Mouse (Mus musculus): ENCODE measurements around the gene Trim13. TPM values are rescaled to one million over a fixed set of nuclear protein-coding genes. Genes with fewer than 3 reads are reported as not detected.
A peak's percentile ranks its signal among the peaks of the same experiment; 100 is the strongest.
"Not testable (repeated sequence)": the region's sequence is repeated elsewhere in the genome, so short reads cannot be mapped to it uniquely, and the experiment has no call there.

The Trim13 gene
- 13.2 and 14.0 TPM in 2 replicates for polyA plus RNA-seq (2014; fragmentation: Nextera tagmentation; extraction: Ambion mirVana)

DNA sequence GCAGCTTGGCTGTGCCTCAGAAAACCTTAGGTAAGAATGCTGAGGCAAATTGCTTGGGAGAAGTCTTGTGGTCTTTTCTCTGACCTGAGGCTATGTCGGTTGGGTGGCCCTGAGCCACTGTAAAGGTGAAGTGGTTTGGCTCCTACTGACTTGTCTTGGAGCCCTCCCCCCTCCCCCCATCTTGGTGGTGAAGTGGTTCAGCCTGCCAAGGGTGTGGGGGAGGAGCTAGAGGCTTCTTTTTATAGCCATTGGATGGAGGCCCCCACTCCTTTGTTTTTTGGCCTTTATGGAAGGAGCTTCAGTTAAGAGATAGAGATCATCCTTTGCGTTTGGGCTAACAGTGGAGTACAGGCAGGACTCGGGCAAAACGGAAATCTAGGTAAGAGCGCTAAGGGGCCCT, at the start of gene Trim13:
TSS of gene Trim13 (plus strand) at position 280 of the 400 bp plus-strand sequence.
- no peak within 1 kb of the TSS for H3K27ac ChIP-seq (ENCODE audit: low read depth)
- 48% methylated on average over 5 of the region's 5 CpGs for WGBS
- H3K36me3 ChIP-seq (ENCODE audit: control insufficient read depth, insufficient read depth, low read length): peaks cover under 1% of the 10 kb centered on the region; the same call in 1 of the 2 replicates
- ATAC-seq (replicated peaks; ENCODE audit: low FRiP score, low TSS enrichment, low read depth) (no peak), DNase-seq (ENCODE audit: low spot score) (no peak)
- H3K9ac ChIP-seq (ENCODE audit: low read length): no peak within 1 kb of the TSS
- H3K27me3 ChIP-seq (replicated peaks; ENCODE audit: control insufficient read depth, insufficient read depth, low read length): no peaks in the 10 kb centered on the region
- peaks cover 8% of the 10 kb centered on the region; the same call in 1 of the 2 replicates for H3K4me1 ChIP-seq (replicated peaks; ENCODE audit: control insufficient read depth, insufficient read depth, low read length)
- peak within 1 kb of the TSS; percentile 72 for H3K4me3 ChIP-seq (ENCODE audit: low read depth, low read length)
- no peaks in the 10 kb centered on the region for H3K9me3 ChIP-seq (ENCODE audit: control insufficient read depth, low read length)
- peak within 1 kb of the TSS; percentile 56 for H3K4me2 ChIP-seq (ENCODE audit: low read length)

DNA sequence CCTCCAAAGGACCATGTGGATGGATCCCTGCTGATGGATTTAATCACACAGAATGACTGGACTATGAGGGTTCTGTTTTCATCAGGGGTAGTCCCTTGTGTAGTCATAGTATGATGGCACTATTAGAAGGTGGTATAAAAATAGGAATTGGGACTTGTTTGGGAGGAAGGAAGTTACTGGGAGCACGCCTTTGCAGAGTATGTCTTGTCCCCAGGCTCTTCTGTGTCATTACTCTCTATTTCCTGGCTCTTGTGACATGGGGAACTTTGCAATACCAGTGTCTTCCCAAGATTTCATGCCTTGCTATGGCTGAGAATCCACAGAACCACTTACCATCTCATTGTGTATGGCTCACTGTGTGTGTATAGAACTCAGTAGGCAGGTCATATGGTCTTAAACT, 49.4 kb upstream of the Trim13 start:
- Histone ChIP-seq H3K4me3 (ENCODE audit: low read depth, low read length) (no peak overlapping the region), H3K36me3 (ENCODE audit: control insufficient read depth, insufficient read depth, low read length) (peaks cover 19% of the 10 kb centered on the region), H3K4me2 (ENCODE audit: low read length) (no peak overlapping the region), H3K27ac (ENCODE audit: low read depth) (no peak overlapping the region), H3K9me3 (ENCODE audit: control insufficient read depth, low read length) (no peaks in the 10 kb centered on the region), H3K4me1 (replicated peaks; ENCODE audit: control insufficient read depth, insufficient read depth, low read length) (no peaks in the 10 kb centered on the region), H3K9ac (ENCODE audit: low read length) (no peak overlapping the region), H3K27me3 (replicated peaks; ENCODE audit: control insufficient read depth, insufficient read depth, low read length) (no peaks in the 10 kb centered on the region)
- WGBS: 85% methylated on average over 1 of the region's 1 CpGs
- no peak for ATAC-seq (replicated peaks; ENCODE audit: low FRiP score, low TSS enrichment, low read depth)
- DNase-seq (ENCODE audit: low spot score): no peak

DNA sequence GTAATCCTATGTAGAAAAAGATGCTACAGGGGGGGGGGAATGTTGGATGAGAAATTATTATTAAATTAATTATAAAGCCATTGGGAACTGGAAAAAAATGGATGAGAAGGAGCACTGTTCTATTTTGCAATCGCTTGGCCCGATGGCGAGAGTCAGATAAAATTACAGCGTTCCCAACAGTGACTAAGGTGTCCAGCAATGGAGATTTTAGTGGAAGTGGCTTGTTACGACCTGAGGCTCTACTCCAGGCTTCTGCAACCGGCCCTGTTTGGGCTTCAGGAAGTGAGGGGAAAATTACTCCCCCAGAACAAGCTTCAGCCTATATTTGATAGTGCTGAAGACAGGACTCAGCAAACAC, 42.1 kb upstream of the Trim13 start:
- no peak for ATAC-seq (replicated peaks; ENCODE audit: low FRiP score, low TSS enrichment, low read depth)
- peak overlapping the region; percentile 46 for H3K9ac ChIP-seq (ENCODE audit: low read length)
- H3K36me3 ChIP-seq (ENCODE audit: control insufficient read depth, insufficient read depth, low read length): no peaks in the 10 kb centered on the region
- peak overlapping the region; percentile 79 for H3K4me2 ChIP-seq (ENCODE audit: low read length)
- H3K27ac ChIP-seq (ENCODE audit: low read depth): peak overlapping the region; percentile 84; the same call in 1 of the 2 replicates
- DNase-seq (ENCODE audit: low spot score): no peak
- peak overlapping the region; percentile 76 for H3K4me3 ChIP-seq (ENCODE audit: low read depth, low read length)
- no peaks in the 10 kb centered on the region; the same call in 1 of the 2 replicates for H3K4me1 ChIP-seq (replicated peaks; ENCODE audit: control insufficient read depth, insufficient read depth, low read length)
- H3K27me3 ChIP-seq (replicated peaks; ENCODE audit: control insufficient read depth, insufficient read depth, low read length): no peaks in the 10 kb centered on the region
- 7% methylated on average over 6 of the region's 6 CpGs for WGBS
- H3K9me3 ChIP-seq (ENCODE audit: control insufficient read depth, low read length): no peaks in the 10 kb centered on the region

DNA sequence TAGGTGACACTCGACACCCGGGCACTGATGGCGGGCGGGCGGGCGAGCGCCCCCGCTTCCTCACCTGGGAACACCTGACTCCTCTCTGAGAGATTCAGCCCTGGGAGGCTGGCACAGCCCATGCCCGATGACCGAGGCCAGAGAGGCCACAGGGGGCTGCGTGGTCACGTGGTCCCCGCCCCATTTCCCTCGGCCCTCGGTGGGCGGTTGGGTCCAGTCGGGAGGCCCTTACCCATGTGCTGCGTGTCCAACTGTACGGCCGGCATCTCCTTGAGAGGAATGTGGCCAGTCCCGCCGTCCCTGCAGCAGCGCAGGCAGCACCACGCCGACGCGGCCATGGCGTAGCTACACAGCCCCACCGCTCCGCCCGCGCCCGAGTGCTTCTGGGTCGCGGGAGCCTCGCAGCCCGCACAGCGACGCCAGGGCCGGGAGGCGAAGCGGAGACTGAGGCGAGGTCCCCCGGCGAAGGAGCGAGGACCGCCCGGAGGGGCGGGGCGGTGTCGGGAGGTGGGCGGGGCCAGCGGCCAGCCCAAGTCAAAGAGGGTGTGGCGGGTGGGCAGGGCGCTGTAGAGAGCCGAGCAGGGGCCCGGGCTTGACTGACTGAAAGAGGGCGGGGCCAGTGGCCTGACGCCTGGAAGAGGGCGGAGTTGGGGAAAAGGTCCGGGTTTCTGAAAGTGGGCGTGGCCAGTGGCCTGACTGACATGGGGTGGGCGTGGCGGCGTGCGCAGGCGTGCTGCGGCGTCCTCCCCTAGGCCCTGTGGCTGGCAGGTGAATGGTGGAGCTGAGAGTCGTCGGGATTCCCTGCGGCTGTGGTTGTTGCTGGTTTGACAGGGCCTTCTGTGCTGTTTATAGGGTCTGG, 41.5 kb upstream of the Trim13 start, which contains the start of gene Spryd7:
TSS of gene Spryd7 (minus strand) at position 598 of the 859 bp plus-strand sequence.
- ATAC-seq (replicated peaks; ENCODE audit: low FRiP score, low TSS enrichment, low read depth) (peak; percentile 99), DNase-seq (ENCODE audit: low spot score) (peak; percentile 98)
- Histone ChIP-seq H3K9ac (ENCODE audit: low read length) (peak within 1 kb of the TSS; percentile 46), H3K27ac (ENCODE audit: low read depth) (peak within 1 kb of the TSS; percentile 84), H3K36me3 (ENCODE audit: control insufficient read depth, insufficient read depth, low read length) (no peaks in the 10 kb centered on the region), H3K4me2 (ENCODE audit: low read length) (peak within 1 kb of the TSS; percentile 79), H3K4me1 (replicated peaks; ENCODE audit: control insufficient read depth, insufficient read depth, low read length) (no peaks in the 10 kb centered on the region; the same call in 1 of the 2 replicates), H3K4me3 (ENCODE audit: low read depth, low read length) (peak within 1 kb of the TSS; percentile 76), H3K27me3 (replicated peaks; ENCODE audit: control insufficient read depth, insufficient read depth, low read length) (no peaks in the 10 kb centered on the region), H3K9me3 (ENCODE audit: control insufficient read depth, low read length) (no peaks in the 10 kb centered on the region)
- under 1% methylated on average over 72 of the region's 72 CpGs for WGBS

DNA sequence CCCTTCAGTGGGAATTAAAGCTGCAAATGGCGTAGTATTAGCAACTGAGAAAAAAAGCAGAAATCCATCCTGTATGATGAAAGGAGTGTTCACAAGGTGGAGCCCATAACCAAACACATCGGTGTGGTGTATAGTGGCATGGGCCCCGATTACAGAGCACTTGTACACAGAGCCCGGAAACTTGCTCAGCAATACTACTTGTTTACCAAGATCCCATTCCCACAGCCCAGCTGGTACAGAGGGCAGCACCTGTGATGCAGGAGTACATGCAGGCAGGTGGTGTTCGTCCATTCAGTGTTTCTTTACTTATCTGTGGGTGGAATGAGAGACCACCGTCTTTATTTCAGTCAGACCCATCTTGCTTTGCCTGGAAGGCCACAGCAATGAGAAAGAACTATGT, 39.1 kb upstream of the Trim13 start:
- Histone ChIP-seq H3K27me3 (replicated peaks; ENCODE audit: control insufficient read depth, insufficient read depth, low read length) (no peaks in the 10 kb centered on the region), H3K4me1 (replicated peaks; ENCODE audit: control insufficient read depth, insufficient read depth, low read length) (no peaks in the 10 kb centered on the region; the same call in 1 of the 2 replicates), H3K27ac (ENCODE audit: low read depth) (no peak overlapping the region), H3K9me3 (ENCODE audit: control insufficient read depth, low read length) (no peaks in the 10 kb centered on the region), H3K36me3 (ENCODE audit: control insufficient read depth, insufficient read depth, low read length) (no peaks in the 10 kb centered on the region), H3K9ac (ENCODE audit: low read length) (no peak overlapping the region), H3K4me3 (ENCODE audit: low read depth, low read length) (no peak overlapping the region), H3K4me2 (ENCODE audit: low read length) (no peak overlapping the region)
- ATAC-seq (replicated peaks; ENCODE audit: low FRiP score, low TSS enrichment, low read depth): no peak
- 90% methylated on average over 6 of the region's 6 CpGs for WGBS
- DNase-seq (ENCODE audit: low spot score): no peak

DNA sequence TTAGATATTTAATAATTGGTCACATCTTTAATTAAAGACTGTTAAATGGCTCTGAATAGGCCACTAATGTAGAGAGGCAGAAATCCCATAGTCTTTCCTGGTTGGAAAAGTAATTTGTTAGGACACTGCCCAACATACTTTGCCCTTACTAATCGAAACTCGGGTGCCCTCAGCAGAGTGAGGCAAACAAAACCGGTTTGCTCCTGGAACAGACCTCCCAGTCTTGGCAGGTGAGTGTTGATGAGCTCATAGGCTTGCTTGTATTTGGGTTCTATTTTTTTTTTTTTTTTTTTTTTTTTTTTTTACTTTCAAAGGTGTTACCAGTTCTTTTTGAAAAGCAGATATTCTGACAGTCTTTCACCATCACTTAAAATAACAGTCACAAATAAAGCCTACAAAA, 38.2 kb upstream of the Trim13 start:
- H3K36me3 ChIP-seq (ENCODE audit: control insufficient read depth, insufficient read depth, low read length): no peaks in the 10 kb centered on the region
- no peak overlapping the region for H3K27ac ChIP-seq (ENCODE audit: low read depth)
- no peak overlapping the region for H3K4me3 ChIP-seq (ENCODE audit: low read depth, low read length)
- 67% methylated on average over 3 of the region's 3 CpGs for WGBS
- H3K9me3 ChIP-seq (ENCODE audit: control insufficient read depth, low read length): no peaks in the 10 kb centered on the region
- H3K9ac ChIP-seq (ENCODE audit: low read length): no peak overlapping the region
- H3K27me3 ChIP-seq (replicated peaks; ENCODE audit: control insufficient read depth, insufficient read depth, low read length): no peaks in the 10 kb centered on the region
- no peaks in the 10 kb centered on the region; the same call in 1 of the 2 replicates for H3K4me1 ChIP-seq (replicated peaks; ENCODE audit: control insufficient read depth, insufficient read depth, low read length)
- ATAC-seq (replicated peaks; ENCODE audit: low FRiP score, low TSS enrichment, low read depth) (no peak), DNase-seq (ENCODE audit: low spot score) (no peak)
- no peak overlapping the region for H3K4me2 ChIP-seq (ENCODE audit: low read length)

DNA sequence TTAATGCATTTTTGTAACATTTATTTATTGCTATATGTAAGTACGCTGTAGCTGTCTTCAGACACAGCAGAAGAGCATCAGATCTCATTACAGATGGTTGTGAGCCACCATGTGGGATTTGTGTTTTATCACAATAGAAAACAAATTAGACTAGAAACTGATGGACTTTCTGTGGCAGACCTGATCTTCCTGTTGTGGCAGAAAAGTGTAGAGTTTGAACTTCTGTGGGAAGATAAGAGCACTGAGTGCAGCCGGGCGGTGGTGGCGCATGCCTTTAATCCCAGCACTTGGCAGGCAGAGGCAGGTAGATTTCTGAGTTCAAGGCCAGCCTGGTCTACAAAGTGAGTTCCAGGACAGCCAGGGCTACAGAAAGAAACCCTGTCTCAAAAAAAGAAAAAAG, 31.8 kb upstream of the Trim13 start:
- not testable (repeated sequence) for H3K27me3 ChIP-seq (replicated peaks; ENCODE audit: control insufficient read depth, insufficient read depth, low read length); ATAC-seq (replicated peaks; ENCODE audit: low FRiP score, low TSS enrichment, low read depth); H3K27ac ChIP-seq (ENCODE audit: low read depth); H3K4me2 ChIP-seq (ENCODE audit: low read length); H3K36me3 ChIP-seq (ENCODE audit: control insufficient read depth, insufficient read depth, low read length); H3K9me3 ChIP-seq (ENCODE audit: control insufficient read depth, low read length); H3K9ac ChIP-seq (ENCODE audit: low read length); DNase-seq (ENCODE audit: low spot score); H3K4me3 ChIP-seq (ENCODE audit: low read depth, low read length); H3K4me1 ChIP-seq (replicated peaks; ENCODE audit: control insufficient read depth, insufficient read depth, low read length)
- WGBS: 90% methylated on average over 4 of the region's 4 CpGs

DNA sequence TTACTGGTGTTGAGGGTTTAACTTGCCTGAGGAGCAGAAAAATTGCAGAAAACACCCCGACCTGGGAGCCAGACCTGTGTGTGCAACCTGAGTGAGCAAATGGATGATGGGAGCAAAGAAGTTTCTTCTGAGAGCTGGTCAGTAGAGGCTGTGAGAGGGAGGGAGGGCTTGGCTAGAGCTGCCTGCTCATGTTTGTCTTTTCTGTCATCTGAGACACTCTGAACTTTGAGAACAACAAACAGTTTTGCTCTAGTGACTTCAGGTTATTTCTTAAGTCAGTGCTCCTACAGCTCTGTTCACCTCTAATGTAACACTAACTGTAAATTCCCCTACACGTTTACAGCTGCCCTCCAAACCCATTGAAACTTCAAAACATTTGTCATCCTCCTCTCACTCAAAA, 28.7 kb upstream of the Trim13 start:
- ATAC-seq (replicated peaks; ENCODE audit: low FRiP score, low TSS enrichment, low read depth) (no peak), DNase-seq (ENCODE audit: low spot score) (no peak)
- Histone ChIP-seq H3K4me1 (replicated peaks; ENCODE audit: control insufficient read depth, insufficient read depth, low read length) (no peaks in the 10 kb centered on the region), H3K27me3 (replicated peaks; ENCODE audit: control insufficient read depth, insufficient read depth, low read length) (no peaks in the 10 kb centered on the region), H3K4me2 (ENCODE audit: low read length) (no peak overlapping the region), H3K27ac (ENCODE audit: low read depth) (no peak overlapping the region), H3K9me3 (ENCODE audit: control insufficient read depth, low read length) (no peaks in the 10 kb centered on the region), H3K9ac (ENCODE audit: low read length) (no peak overlapping the region), H3K4me3 (ENCODE audit: low read depth, low read length) (no peak overlapping the region), H3K36me3 (ENCODE audit: control insufficient read depth, insufficient read depth, low read length) (no peaks in the 10 kb centered on the region)
- WGBS: 54% methylated on average over 2 of the region's 2 CpGs
